ENCODE assay signal across 18 mouse cellular contexts in the genomic region with DNA sequence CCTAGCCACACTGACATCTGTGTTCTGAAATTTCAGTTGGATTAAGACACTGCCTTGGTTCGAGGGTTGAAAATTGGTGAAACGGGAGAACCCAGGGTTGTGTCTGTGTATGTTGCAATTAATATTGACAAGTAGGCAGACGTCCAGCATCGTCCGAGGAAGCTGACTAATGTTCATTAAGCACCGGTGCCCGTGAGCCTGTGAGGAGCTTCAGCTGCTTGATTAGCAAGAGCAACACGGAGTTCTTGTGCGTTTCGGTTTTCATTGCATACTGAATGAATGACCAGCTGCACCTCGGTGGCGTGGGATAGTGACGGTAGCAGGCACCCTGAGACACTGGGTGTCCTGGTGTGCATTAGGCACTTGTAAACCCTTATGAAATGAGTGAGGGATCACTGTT. TPM values are rescaled to one million over a fixed set of nuclear protein-coding genes. Genes with fewer than 3 reads are reported as not detected.
A peak's percentile ranks its signal among the peaks of the same experiment; 100 is the strongest.
DNase-seq lines count a peak whose midpoint lies in the region; ATAC-seq and TF ChIP-seq lines count a peak whose summit lies in the region.
"Had no signal": no experiment of that assay in that cellular context is flagged by ENCODE, and none has a peak within 500 bp of the region (broad histone marks: within the 10 kb centered on the region; RNA-seq: fewer than 3 reads in every experiment).

No protein-coding gene starts in this region.

- WGBS in liver, postnatal 0 days (ENCODE audit: insufficient replicate concordance): 55% methylated on average over 13 of the region's 13 CpGs
- WGBS in liver, embryonic 12.5 days (ENCODE audit: insufficient replicate concordance): 77% methylated on average over 13 of the region's 13 CpGs

- no peak overlapping the region for H3K9ac ChIP-seq in liver, postnatal 0 days (replicated peaks)
- no peak overlapping the region for H3K9ac ChIP-seq in liver, embryonic 12.5 days
- H3K9ac ChIP-seq: embryonic facial prominence, embryonic 13.5 days; liver, embryonic 14.5 days; neural tube, embryonic 12.5 days had no signal

- peaks cover 42% of the 10 kb centered on the region for H3K4me1 ChIP-seq in liver, postnatal 0 days (ENCODE audit: insufficient read depth)
- H3K4me1 ChIP-seq in liver, embryonic 12.5 days: peaks cover 18% of the 10 kb centered on the region

- H3K36me3 ChIP-seq in liver, postnatal 0 days (replicated peaks; ENCODE audit: insufficient read depth, low read length): no peaks in the 10 kb centered on the region
- H3K36me3 ChIP-seq in liver, embryonic 12.5 days: no peaks in the 10 kb centered on the region
- H3K36me3 ChIP-seq: embryonic facial prominence, embryonic 13.5 days; forebrain, embryonic 10.5 days; neural tube, embryonic 12.5 days had no signal

- peak; percentile 55; the same call in 1 of the 2 replicates for ATAC-seq in liver, postnatal 0 days
- ATAC-seq in liver, embryonic 12.5 days: no peak
- ATAC-seq: midbrain, embryonic 16.5 days had no signal

- DNase-seq in adrenal gland, postnatal 36 days: peak; percentile 23 to 38
- no peak for DNase-seq in adrenal gland, postnatal 4 days (ENCODE audit: low spot score in 2 of 2)
- peak; percentile 24 for DNase-seq in gastrocnemius, postnatal 14 days
- DNase-seq in gastrocnemius, adult 8-10 months (ENCODE audit: low spot score in 2 of 2): no peak
- DNase-seq in liver, postnatal 0 days: peak; percentile 40
- peak; percentile 77 for DNase-seq in Muller cell, postnatal 12 days (ENCODE audit: inconsistent ontology term)
- DNase-seq in thymus, postnatal 10 days (ENCODE audit: low spot score in 2 of 2): no peak
- DNase-seq: kidney, adult 18-20 months; kidney, postnatal 36 days; right cerebral cortex, postnatal 4 days had no signal

- no peak overlapping the region for H3K4me3 ChIP-seq in liver, postnatal 0 days (ENCODE audit: low read depth, low read length)
- H3K4me3 ChIP-seq in liver, embryonic 12.5 days: no peak overlapping the region
- H3K4me3 ChIP-seq: embryonic facial prominence, embryonic 13.5 days; forebrain, embryonic 10.5 days; neural tube, embryonic 12.5 days had no signal

- no peaks in the 10 kb centered on the region for H3K9me3 ChIP-seq in liver, postnatal 0 days (ENCODE audit: low read length)
- H3K9me3 ChIP-seq in liver, embryonic 12.5 days (replicated peaks): no peaks in the 10 kb centered on the region
- H3K9me3 ChIP-seq: embryonic facial prominence, embryonic 13.5 days; neural tube, embryonic 12.5 days had no signal

- no peak overlapping the region for H3K4me2 ChIP-seq in liver, postnatal 0 days (ENCODE audit: low read depth, low read length)
- no peak overlapping the region for H3K4me2 ChIP-seq in liver, embryonic 12.5 days
- H3K4me2 ChIP-seq: embryonic facial prominence, embryonic 13.5 days; neural tube, embryonic 12.5 days had no signal

- intact Hi-C loops in gastrocnemius, postnatal 14 days (cut with DNase I; ENCODE audit: low total_unique reads): no loop called here

- peak overlapping the region; percentile 50; the same call in 1 of the 2 replicates for H3K27ac ChIP-seq in liver, postnatal 0 days (ENCODE audit: low read depth)
- no peak overlapping the region for H3K27ac ChIP-seq in liver, embryonic 12.5 days
- H3K27ac ChIP-seq: embryonic facial prominence, embryonic 13.5 days; forebrain, embryonic 10.5 days; liver, embryonic 14.5 days; neural tube, embryonic 12.5 days had no signal

- TF ChIP-seq EP300 in liver, postnatal 0 days (IDR thresholded peaks at IDR 0.05; ENCODE audit: low read depth): no peak

- no peak for TF ChIP-seq CTCF in liver, postnatal 0 days (IDR thresholded peaks at IDR 0.05; ENCODE audit: low read depth)

- H3K27me3 ChIP-seq in liver, postnatal 0 days (ENCODE audit: insufficient read depth, low read length): no peaks in the 10 kb centered on the region
- H3K27me3 ChIP-seq in liver, embryonic 12.5 days (replicated peaks): peaks cover 5% of the 10 kb centered on the region; the same call in 1 of the 2 replicates
- H3K27me3 ChIP-seq: embryonic facial prominence, embryonic 13.5 days; neural tube, embryonic 12.5 days had no signal

RNA-seq across cellular contexts. Expression of a gene that starts 58.9 kb away (rescaled TPM):
- not detected for total RNA-seq in adrenal gland, postnatal 36 days (2021)
- 1 to 10 TPM; 1.2 to 1.4 TPM for total RNA-seq in adrenal gland, postnatal 4 days (2021)
- under 1 TPM; 0.38 to 0.39 TPM for total RNA-seq in gastrocnemius, postnatal 14 days (2021)
- not detected for total RNA-seq in gastrocnemius, adult 8-10 months (2022)
- not detected in 2 replicates for polyA plus RNA-seq in liver, postnatal 0 days (2015; fragmentation: Nextera tagmentation; extraction: Ambion mirVana)
- polyA plus RNA-seq in liver, embryonic 12.5 days (2016; fragmentation: Nextera tagmentation; extraction: Ambion mirVana): 0.23 TPM in 1 of 2 replicates, not detected in the other
- total RNA-seq: common myeloid progenitor, adult 5-6 weeks; megakaryocyte, adult 5-6 weeks had no signal
- polyA plus RNA-seq: liver, embryonic 14.5 days had no signal

Comparison
In these comparisons a context has a peak if more than half of its experiments do, and no peak if none do; other contexts are left out.
1. DNase-seq: peak in adrenal gland, postnatal 36 days (2 of 2), gastrocnemius, postnatal 14 days (single experiment), liver, postnatal 0 days (single experiment) and Muller cell, postnatal 12 days (single experiment); none in adrenal gland, postnatal 4 days (0 of 2), gastrocnemius, adult 8-10 months (0 of 2) and thymus, postnatal 10 days (0 of 2).